Mouse (Mus musculus): ENCODE measurements at regions not wholly inside any gene's neighbourhood (a gene's known extent, or its start where the extent isn't known, plus 50 kb on each side); places are given as distances from the start of the nearest gene placed in this dataset.
A peak's percentile ranks its signal among the peaks of the same experiment; 100 is the strongest.
"Not testable (repeated sequence)": the region's sequence is repeated elsewhere in the genome, so short reads cannot be mapped to it uniquely, and the experiment has no call there.

GRCm38 (mm10) chr11:22573166-22573565 lies 61.3 kb downstream of the Tmem17 start:
- DNase-seq (ENCODE audit: low read depth, low spot score), result no peak

GRCm38 (mm10) chr11:22573802-22574201 lies 61.9 kb downstream of the Tmem17 start:
- no peak for DNase-seq (ENCODE audit: low read depth, low spot score)

- no peak for DNase-seq (ENCODE audit: low read depth, low spot score)
Measured at GRCm38 (mm10) chr11:22574506-22574905, 62.6 kb downstream of the Tmem17 start.

- peak; percentile 19 for DNase-seq (ENCODE audit: low read depth, low spot score)
Measured at GRCm38 (mm10) chr11:22584100-22584487, 72.2 kb downstream of the Tmem17 start.

GRCm38 (mm10) chr11:22584488-22585158 lies 72.7 kb downstream of the Tmem17 start:
- peak; percentile 29 for DNase-seq (ENCODE audit: low read depth, low spot score)

- no peak for DNase-seq (ENCODE audit: low read depth, low spot score)
Measured at GRCm38 (mm10) chr11:22587691-22588241, 75.9 kb downstream of the Tmem17 start.

GRCm38 (mm10) chr11:22588546-22588945 lies 76.7 kb downstream of the Tmem17 start:
- no peak for DNase-seq (ENCODE audit: low read depth, low spot score)

GRCm38 (mm10) chr11:22589901-22590300 lies 78.0 kb downstream of the Tmem17 start:
- no peak for DNase-seq (ENCODE audit: low read depth, low spot score)

GRCm38 (mm10) chr11:22591050-22591449 lies 79.2 kb downstream of the Tmem17 start:
- not testable (repeated sequence) for DNase-seq (ENCODE audit: low read depth, low spot score)

GRCm38 (mm10) chr11:22592706-22593105 lies 80.8 kb downstream of the Tmem17 start:
- no peak for DNase-seq (ENCODE audit: low read depth, low spot score)

GRCm38 (mm10) chr11:22596076-22596804 lies 84.4 kb downstream of the Tmem17 start:
- no peak for DNase-seq (ENCODE audit: low read depth, low spot score)

GRCm38 (mm10) chr11:22596805-22597149 lies 84.9 kb downstream of the Tmem17 start:
- DNase-seq (ENCODE audit: low read depth, low spot score), result no peak

- DNase-seq (ENCODE audit: low read depth, low spot score), result no peak
Measured at GRCm38 (mm10) chr11:22600370-22600769, 88.5 kb downstream of the Tmem17 start.

- no peak for DNase-seq (ENCODE audit: low read depth, low spot score)
Measured at GRCm38 (mm10) chr11:22601977-22602376, 90.1 kb downstream of the Tmem17 start.

- DNase-seq (ENCODE audit: low read depth, low spot score), result no peak
Measured at GRCm38 (mm10) chr11:22602610-22603009, 90.7 kb downstream of the Tmem17 start.

GRCm38 (mm10) chr11:22603397-22603796 lies 91.5 kb downstream of the Tmem17 start:
- DNase-seq (ENCODE audit: low read depth, low spot score), result no peak

GRCm38 (mm10) chr11:22606380-22606779 lies 94.5 kb downstream of the Tmem17 start:
- no peak for DNase-seq (ENCODE audit: low read depth, low spot score)

- no peak for DNase-seq (ENCODE audit: low read depth, low spot score)
Measured at GRCm38 (mm10) chr11:22607645-22608044, 95.8 kb downstream of the Tmem17 start.

GRCm38 (mm10) chr11:22608945-22609344 lies 97.1 kb downstream of the Tmem17 start:
- DNase-seq (ENCODE audit: low read depth, low spot score), result no peak

GRCm38 (mm10) chr11:22610433-22611101 lies 98.7 kb downstream of the Tmem17 start:
- DNase-seq (ENCODE audit: low read depth, low spot score), result no peak

GRCm38 (mm10) chr11:22611102-22611869 lies 99.4 kb downstream of the Tmem17 start:
- DNase-seq (ENCODE audit: low read depth, low spot score), result peak; percentile 62

GRCm38 (mm10) chr11:22613500-22613899 lies 101.6 kb downstream of the Tmem17 start:
- no peak for DNase-seq (ENCODE audit: low read depth, low spot score)

Measured in forelimb bud, embryonic 11.5 days (tissue).